Mouse (Mus musculus): ENCODE measurements around the gene Ctss.

- no peak for TF ChIP-seq POLR2A (IDR thresholded peaks at IDR 0.05; ENCODE audit: insufficient read length, low read depth)
- 0 out of 2 replicates have a peak, but pooled peaks have one; percentile 34 for TF ChIP-seq CEBPB (IDR thresholded peaks at IDR 0.05; ENCODE audit: insufficient read depth, poor library complexity, severe bottlenecking)
- no peak for TF ChIP-seq MAX (IDR thresholded peaks at IDR 0.05; ENCODE audit: low read depth)
- no peak for TF ChIP-seq E2F4 (IDR thresholded peaks at IDR 0.05; ENCODE audit: insufficient read depth)
- no peak for TF ChIP-seq POLR2AphosphoS2 (IDR thresholded peaks at IDR 0.05; ENCODE audit: insufficient read length, low read depth)
- no peak for TF ChIP-seq USF1 (IDR thresholded peaks at IDR 0.05; ENCODE audit: low read depth)
- no peak for TF ChIP-seq REST (IDR thresholded peaks at IDR 0.05; ENCODE audit: insufficient read depth, insufficient read length)
Observed at GRCm38 (mm10) chr3:95588604-95589086, 62.1 kb downstream of the Ctss start, which contains the start of gene Golph3l.
